Mouse (Mus musculus) neutrophil, adult 5-6 weeks (primary cell): ENCODE results near the gene 4930486L24Rik. TPM values are rescaled to one million over a fixed set of nuclear protein-coding genes. Genes with fewer than 3 reads are reported as not detected.

Experiments
- total RNA-seq: library from RNA; stranded (forward); fragments of 200-1000 nt; gene quantifications from 2 replicates; pipeline ENCODE4 v1.2.3, GENCODE M21; 2017

4930486L24Rik gene
- total RNA-seq, 1 experiment from 2014 or later: not detected

Other genes with a start within 250 kb of the 4930486L24Rik start
- gene BC051665, start 78.1 kb downstream of the 4930486L24Rik start, total RNA-seq: not detected in 2 replicates
- not detected in 2 replicates for gene Ctsll3, start 61.6 kb downstream of the 4930486L24Rik start, total RNA-seq
- 0.61 and 1.9 TPM in 2 replicates for gene Gm49392, start 32.4 kb upstream of the 4930486L24Rik start, total RNA-seq
- gene Ctla2b, start 33.0 kb upstream of the 4930486L24Rik start, total RNA-seq: 11.6 and 15.0 TPM in 2 replicates
- gene Tpbpb, start 40.4 kb upstream of the 4930486L24Rik start, total RNA-seq: not detected in 2 replicates
- 4.9 TPM in 1 of 2 replicates, not detected in the other for gene Gm49393, start 71.1 kb upstream of the 4930486L24Rik start, total RNA-seq
- gene Gm49391, start 72.1 kb upstream of the 4930486L24Rik start, total RNA-seq: 43.6 and 69.0 TPM in 2 replicates
- gene Ctla2a, start 72.2 kb upstream of the 4930486L24Rik start, total RNA-seq: 182 and 189 TPM in 2 replicates
- gene Tpbpa, start 77.5 kb upstream of the 4930486L24Rik start, total RNA-seq: 0.81 TPM in 1 of 2 replicates, not detected in the other
- gene Ctsj, start 141.5 kb upstream of the 4930486L24Rik start, total RNA-seq: not detected in 2 replicates
- not detected in 2 replicates for gene Ctsq, start 176.2 kb upstream of the 4930486L24Rik start, total RNA-seq